Mouse (Mus musculus) activated CD4-positive, CD25-positive, alpha-beta regulatory T cell, adult 4 months (primary cell): ENCODE results near the gene Csrnp1. TPM values are rescaled to one million over a fixed set of nuclear protein-coding genes. Genes with fewer than 3 reads are reported as not detected.
"Not testable (repeated sequence)": the region's sequence is repeated elsewhere in the genome, so short reads cannot be mapped to it uniquely, and the experiment has no call there.

Source experiments
- ATAC-seq: one replicate; pipeline ENCODE4 v1.8.0; 2017
- polyA plus RNA-seq, 2 experiments: library from polyadenylated mRNA; unstranded; fragments of 100-300 nt; shearing (Covaris generic); gene quantifications; one replicate each; pipeline ENCODE4 v1.2.1; 2017

The Csrnp1 gene
- polyA plus RNA-seq: 10 to 100 TPM; 29.0 to 41.9 TPM

- no peak for ATAC-seq
Measured at GRCm38 (mm10) chr9:119984536-119985011, at the start of gene Csrnp1. Csrnp1 (minus strand) TSS chr9:119984658.

GRCm38 (mm10) chr9:120032710-120033109 lies 48.3 kb upstream of the Csrnp1 start:
- no peak for ATAC-seq

- peak; percentile 87 for ATAC-seq
Measured at GRCm38 (mm10) chr9:120030421-120030820, 46.0 kb upstream of the Csrnp1 start.

- ATAC-seq: peak; percentile 63
Measured at GRCm38 (mm10) chr9:120029880-120030279, 45.4 kb upstream of the Csrnp1 start.

- peak; percentile 34 for ATAC-seq
Measured at GRCm38 (mm10) chr9:120027401-120028151, 43.1 kb upstream of the Csrnp1 start.

GRCm38 (mm10) chr9:120024625-120025024 lies 40.2 kb upstream of the Csrnp1 start:
- ATAC-seq: no peak

GRCm38 (mm10) chr9:120024171-120024570 lies 39.7 kb upstream of the Csrnp1 start:
- ATAC-seq: no peak

GRCm38 (mm10) chr9:120023086-120023811 lies 38.8 kb upstream of the Csrnp1 start, which contains the start of gene Xirp1:
Xirp1 (minus strand) TSS chr9:120023598.
- ATAC-seq: no peak

- ATAC-seq: no peak
Measured at GRCm38 (mm10) chr9:120021164-120021563, 36.7 kb upstream of the Csrnp1 start.

GRCm38 (mm10) chr9:120020285-120020890 lies 35.9 kb upstream of the Csrnp1 start:
- ATAC-seq: no peak

GRCm38 (mm10) chr9:120016956-120017355 lies 32.5 kb upstream of the Csrnp1 start:
- no peak for ATAC-seq

- ATAC-seq: no peak
Measured at GRCm38 (mm10) chr9:120014828-120015227, 30.4 kb upstream of the Csrnp1 start.

GRCm38 (mm10) chr9:120013251-120013820 lies 28.9 kb upstream of the Csrnp1 start:
- no peak for ATAC-seq

GRCm38 (mm10) chr9:120012781-120013180 lies 28.3 kb upstream of the Csrnp1 start:
- no peak for ATAC-seq

GRCm38 (mm10) chr9:120012161-120012560 lies 27.7 kb upstream of the Csrnp1 start:
- not testable (repeated sequence) for ATAC-seq

- ATAC-seq: peak; percentile 31
Measured at GRCm38 (mm10) chr9:120011533-120011932, 27.1 kb upstream of the Csrnp1 start.

- peak; percentile 97 for ATAC-seq
Measured at GRCm38 (mm10) chr9:120010781-120011511, 26.5 kb upstream of the Csrnp1 start.

GRCm38 (mm10) chr9:120009871-120010270 lies 25.4 kb upstream of the Csrnp1 start:
- ATAC-seq: no peak

GRCm38 (mm10) chr9:120009226-120009841 lies 24.9 kb upstream of the Csrnp1 start:
- ATAC-seq: no peak

- no peak for ATAC-seq
Measured at GRCm38 (mm10) chr9:120007833-120008232, 23.4 kb upstream of the Csrnp1 start.

GRCm38 (mm10) chr9:120005936-120006335 lies 21.5 kb upstream of the Csrnp1 start:
- no peak for ATAC-seq

- no peak for ATAC-seq
Measured at GRCm38 (mm10) chr9:120002893-120003292, 18.4 kb upstream of the Csrnp1 start.
